ENCODE assay signal across 19 mouse cellular contexts in genomic region chr6:38762588-38763265, GRCm38 (mm10).
DNase-seq lines count a peak whose midpoint lies in the region; ATAC-seq lines count a peak whose summit lies in the region.
"Had no signal": no experiment of that assay in that cellular context is flagged by ENCODE, and none has a peak within 500 bp of the region (broad histone marks: within the 10 kb centered on the region; RNA-seq: fewer than 3 reads in every experiment).

No protein-coding gene starts in this region.

- H3K4me1 ChIP-seq in liver, embryonic 12.5 days = peaks cover 72% of the 10 kb centered on the region

- no peak overlapping the region for H3K4me2 ChIP-seq in liver, embryonic 12.5 days
- H3K4me2 ChIP-seq: embryonic facial prominence, embryonic 13.5 days; lung, embryonic 14.5 days; midbrain, embryonic 13.5 days had no signal

- no peak overlapping the region for H3K9ac ChIP-seq in liver, embryonic 12.5 days
- H3K9ac ChIP-seq: embryonic facial prominence, embryonic 13.5 days; forebrain, postnatal 0 days; lung, embryonic 14.5 days; midbrain, embryonic 13.5 days had no signal

- no peak overlapping the region for H3K27ac ChIP-seq in liver, embryonic 12.5 days
- H3K27ac ChIP-seq: embryonic facial prominence, embryonic 13.5 days; left cerebral cortex, adult 2 months; limb, embryonic 10.5 days; macrophage; midbrain, embryonic 13.5 days had no signal

- H3K4me3 ChIP-seq in liver, embryonic 12.5 days = no peak overlapping the region
- H3K4me3 ChIP-seq: embryonic facial prominence, embryonic 13.5 days; left cerebral cortex, adult 2 months; limb, embryonic 10.5 days; midbrain, embryonic 13.5 days had no signal

- no peaks in the 10 kb centered on the region for H3K9me3 ChIP-seq in liver, embryonic 12.5 days (replicated peaks)
- H3K9me3 ChIP-seq: embryonic facial prominence, embryonic 13.5 days; limb, embryonic 10.5 days; midbrain, embryonic 13.5 days had no signal

- intact Hi-C loops in gastrocnemius, postnatal 14 days (cut with DNase I; ENCODE audit: low total_unique reads) = no loop called here
- intact Hi-C loops in left cerebral cortex, postnatal 4 days (cut with DNase I) = no loop called here

- peak; percentile 53; the same call in 1 of the 2 replicates for ATAC-seq in liver, embryonic 12.5 days
- ATAC-seq: forebrain, postnatal 0 days; midbrain, embryonic 13.5 days had no signal

- 69% methylated on average over 6 of the region's 6 CpGs for WGBS in liver, embryonic 12.5 days (ENCODE audit: insufficient replicate concordance)

- H3K27me3 ChIP-seq in liver, embryonic 12.5 days (replicated peaks) = no peaks in the 10 kb centered on the region
- H3K27me3 ChIP-seq: embryonic facial prominence, embryonic 13.5 days; midbrain, embryonic 13.5 days had no signal

- peak; percentile 43 for DNase-seq in gastrocnemius, adult 18-20 months (ENCODE audit: low spot score)
- no peak for DNase-seq in gastrocnemius, postnatal 14 days
- no peak for DNase-seq in liver
- peak; percentile 21 for DNase-seq in testis, postnatal 14 days (ENCODE audit: low spot score)
- no peak for DNase-seq in testis, postnatal 10 days (ENCODE audit: low spot score)
- no peak for DNase-seq in left cerebral cortex, postnatal 4 days
- no peak for DNase-seq in Muller cell, postnatal 12 days (ENCODE audit: inconsistent ontology term)
- DNase-seq: cerebellum, adult 9-11 months; forebrain, postnatal 0 days; kidney, adult 9 months; kidney, postnatal 25 days; lung, embryonic 14.5 days; thymus, adult 2 months had no signal

- H3K36me3 ChIP-seq in liver, embryonic 12.5 days = peaks cover 77% of the 10 kb centered on the region

Comparison
In these comparisons a context has a peak if more than half of its experiments do, and no peak if none do; other contexts are left out.
1. DNase-seq: peak in gastrocnemius, adult 18-20 months (single experiment) and testis, postnatal 14 days (single experiment); none in gastrocnemius, postnatal 14 days (single experiment), liver (single experiment), testis, postnatal 10 days (single experiment), left cerebral cortex, postnatal 4 days (single experiment) and Muller cell, postnatal 12 days (single experiment).